Mouse (Mus musculus) gastrocnemius, adult 2 months (tissue): ENCODE measurements around the gene Tagap1. TPM values are rescaled to one million over a fixed set of nuclear protein-coding genes. Genes with fewer than 3 reads are reported as not detected.
"Not testable (repeated sequence)": the region's sequence is repeated elsewhere in the genome, so short reads cannot be mapped to it uniquely, and the experiment has no call there.

Experiments used
- DNase-seq: peaks from one replicate; pipeline ENCODE4 v3.0.0; 2022
- H3K27ac ChIP-seq: fragments of 200-600 bp; 2 replicates; pipeline ENCODE4 v1.8.1; 2022; ENCODE audit warnings: mild to moderate bottlenecking
- H3K4me3 ChIP-seq: fragments of 200-600 bp; 2 replicates; pipeline ENCODE4 v1.8.1; 2022; ENCODE audit warnings: mild to moderate bottlenecking, moderate library complexity
- intact Hi-C: fragments of 180-260 bp; cut with DNase I; formaldehyde crosslinking; loops from one replicate; pipeline ENCODE4 v1.15.1; 2025
- long read RNA-seq, 2 experiments: library from polyadenylated mRNA; stranded (forward); transcript quantifications; one replicate each; pipeline ENCODE4 v2.0.0; 2021
- total RNA-seq, 2 experiments: library from RNA; stranded (reverse); gene quantifications; 2 replicates each; pipeline ENCODE4 v1.2.3; 2021

The Tagap1 gene
- 10 to 100 TPM; 11.7 to 16.2 TPM for total RNA-seq
- long read RNA-seq, experiment 1, partial matches to known transcripts, result 54 of 66 reads
- long read RNA-seq, experiment 1, other reads (novel, unspliced or antisense), result 12 of 66 reads
- long read RNA-seq, experiment 2, partial matches to known transcripts, result 31 of 45 reads
- long read RNA-seq, experiment 2, other reads (novel, unspliced or antisense), result 14 of 45 reads

GRCm38 (mm10) chr17:6960776-6961175 lies at the start of gene Tagap1:
TSS of gene Tagap1 (minus strand) at chr17:6961156.
- intact Hi-C loops, result not testable (repeated sequence)
- H3K4me3 ChIP-seq, result peak within 1 kb of the TSS; percentile 75
- peak within 1 kb of the TSS; percentile 83 for H3K27ac ChIP-seq
- DNase-seq, result peak; percentile 65

GRCm38 (mm10) chr17:7009901-7010300 lies 48.9 kb upstream of the Tagap1 start:
- intact Hi-C loops, DNase-seq, H3K4me3 ChIP-seq, H3K27ac ChIP-seq: not testable (repeated sequence)

GRCm38 (mm10) chr17:7009440-7009839 lies 48.5 kb upstream of the Tagap1 start:
- H3K4me3 ChIP-seq, intact Hi-C loops, H3K27ac ChIP-seq, DNase-seq: not testable (repeated sequence)

- DNase-seq, H3K4me3 ChIP-seq, intact Hi-C loops, H3K27ac ChIP-seq: not testable (repeated sequence)
Measured at GRCm38 (mm10) chr17:7008885-7009284, 47.9 kb upstream of the Tagap1 start.

GRCm38 (mm10) chr17:7005646-7006045 lies 44.7 kb upstream of the Tagap1 start:
- H3K27ac ChIP-seq, H3K4me3 ChIP-seq, DNase-seq, intact Hi-C loops: not testable (repeated sequence)

GRCm38 (mm10) chr17:7003392-7003791 lies 42.4 kb upstream of the Tagap1 start:
- intact Hi-C loops, DNase-seq, H3K4me3 ChIP-seq, H3K27ac ChIP-seq: not testable (repeated sequence)

- intact Hi-C loops, H3K27ac ChIP-seq, DNase-seq, H3K4me3 ChIP-seq: not testable (repeated sequence)
Measured at GRCm38 (mm10) chr17:7001790-7002585, 41.0 kb upstream of the Tagap1 start.

GRCm38 (mm10) chr17:6997778-6998490 lies 37.0 kb upstream of the Tagap1 start:
- H3K4me3 ChIP-seq, intact Hi-C loops, DNase-seq, H3K27ac ChIP-seq: not testable (repeated sequence)

- DNase-seq, intact Hi-C loops, H3K4me3 ChIP-seq, H3K27ac ChIP-seq: not testable (repeated sequence)
Measured at GRCm38 (mm10) chr17:6996826-6997225, 35.9 kb upstream of the Tagap1 start.

- H3K4me3 ChIP-seq, H3K27ac ChIP-seq, intact Hi-C loops, DNase-seq: not testable (repeated sequence)
Measured at GRCm38 (mm10) chr17:6995504-6995903, 34.5 kb upstream of the Tagap1 start.

- H3K27ac ChIP-seq, H3K4me3 ChIP-seq, DNase-seq, intact Hi-C loops: not testable (repeated sequence)
Measured at GRCm38 (mm10) chr17:6986118-6986517, 25.2 kb upstream of the Tagap1 start.

- 0 out of 2 replicates have a peak overlapping the region, but pooled peaks have one; percentile 51 for H3K27ac ChIP-seq
- DNase-seq, intact Hi-C loops: not testable (repeated sequence)
- peak overlapping the region; percentile 35 for H3K4me3 ChIP-seq
Measured at GRCm38 (mm10) chr17:6980144-6980543, 19.2 kb upstream of the Tagap1 start.

- H3K27ac ChIP-seq, result peak overlapping the region; percentile 88
Measured at GRCm38 (mm10) chr17:6979380-6979779, 18.4 kb upstream of the Tagap1 start.

GRCm38 (mm10) chr17:6978287-6979248 lies 17.6 kb upstream of the Tagap1 start, which contains the start of gene Gm49721:
TSS of gene Gm49721 (plus strand) at chr17:6978904.
- intact Hi-C loops, result not testable (repeated sequence)
- peak within 1 kb of the TSS; percentile 71 for H3K4me3 ChIP-seq
- H3K27ac ChIP-seq, result peak within 1 kb of the TSS; percentile 88
- peak; percentile 84 for DNase-seq

More at GRCm38 (mm10) chr17:6979380-6979779, 18.4 kb upstream of the Tagap1 start:
- DNase-seq, result peak; percentile 42
- intact Hi-C loops, result not testable (repeated sequence)
- H3K4me3 ChIP-seq, result peak overlapping the region; percentile 71

- H3K27ac ChIP-seq, intact Hi-C loops, H3K4me3 ChIP-seq, DNase-seq: not testable (repeated sequence)
Measured at GRCm38 (mm10) chr17:6974985-6975384, 14.0 kb upstream of the Tagap1 start.

GRCm38 (mm10) chr17:6972836-6973396 lies 12.0 kb upstream of the Tagap1 start:
- H3K27ac ChIP-seq, H3K4me3 ChIP-seq, DNase-seq, intact Hi-C loops: not testable (repeated sequence)

GRCm38 (mm10) chr17:6971238-6971637 lies 10.3 kb upstream of the Tagap1 start:
- H3K4me3 ChIP-seq, DNase-seq, intact Hi-C loops, H3K27ac ChIP-seq: not testable (repeated sequence)
